Mouse (Mus musculus) lung, embryonic 14.5 days (tissue): ENCODE measurements at regions not wholly inside any gene's neighbourhood (a gene's known extent, or its start where the extent isn't known, plus 50 kb on each side); places are given as distances from the start of the nearest gene placed in this dataset.

Experiments
- ATAC-seq: fragments of 200-750 bp; cut with Nextera tagmentation; 2 replicates; pipeline ENCODE4 v1.8.0; 2017; ENCODE audit warnings: mild to moderate bottlenecking, moderate TSS enrichment, moderate library complexity; ENCODE audit not compliant: insufficient read depth
- DNase-seq: peaks from one replicate; pipeline ENCODE4 v3.0.0-alpha.2; 2015
- H3K27ac ChIP-seq: fragments of 300-500 bp; sonication (generic); 2 replicates; pipeline ENCODE4 v1.5.1; 2014; ENCODE audit warnings: low read depth, mild to moderate bottlenecking, moderate library complexity
- H3K27me3 ChIP-seq: fragments of 300-500 bp; sonication (generic); 2 replicates; pipeline ENCODE4 v1.6.1; 2014; ENCODE audit warnings: low read length, control low read depth; ENCODE audit not compliant: insufficient read depth
- H3K36me3 ChIP-seq: fragments of 300-500 bp; sonication (generic); 2 replicates; pipeline ENCODE4 v1.6.1; 2014; ENCODE audit warnings: control low read depth; ENCODE audit not compliant: insufficient read depth
- H3K4me1 ChIP-seq: fragments of 300-500 bp; sonication (generic); 2 replicates; pipeline ENCODE4 v1.6.1; 2014; ENCODE audit warnings: antibody characterized with exemption, control low read depth; ENCODE audit not compliant: insufficient read depth
- H3K4me2 ChIP-seq: fragments of 300-500 bp; sonication (generic); 2 replicates; pipeline ENCODE4 v1.6.1; 2014; ENCODE audit warnings: mild to moderate bottlenecking
- H3K4me3 ChIP-seq: fragments of 300-500 bp; sonication (generic); 2 replicates; pipeline ENCODE4 v1.5.1; 2014; ENCODE audit warnings: low read depth, low read length
- H3K9ac ChIP-seq: fragments of 300-500 bp; sonication (generic); 2 replicates; pipeline ENCODE4 v1.6.1; 2014
- H3K9me3 ChIP-seq: fragments of 300-500 bp; sonication (generic); 2 replicates; pipeline ENCODE4 v1.6.1; 2016; ENCODE audit warnings: low read depth, low read length, control low read depth
- CTCF ChIP-seq: IDR thresholded peaks from 2 replicates; pipeline ENCODE4 v1.5.1; 2016; ENCODE audit warnings: antibody characterized with exemption, low read depth
- WGBS: fragments of 180-500 bp; shearing (Covaris S2); extraction: QIAGEN DNeasy Blood & Tissue Kit; methylation state at CpG from one replicate; pipeline ENCODE4 v1.1.7; 2014; 5-methylcytosine and 5-hydroxymethylcytosine counted together

DNA sequence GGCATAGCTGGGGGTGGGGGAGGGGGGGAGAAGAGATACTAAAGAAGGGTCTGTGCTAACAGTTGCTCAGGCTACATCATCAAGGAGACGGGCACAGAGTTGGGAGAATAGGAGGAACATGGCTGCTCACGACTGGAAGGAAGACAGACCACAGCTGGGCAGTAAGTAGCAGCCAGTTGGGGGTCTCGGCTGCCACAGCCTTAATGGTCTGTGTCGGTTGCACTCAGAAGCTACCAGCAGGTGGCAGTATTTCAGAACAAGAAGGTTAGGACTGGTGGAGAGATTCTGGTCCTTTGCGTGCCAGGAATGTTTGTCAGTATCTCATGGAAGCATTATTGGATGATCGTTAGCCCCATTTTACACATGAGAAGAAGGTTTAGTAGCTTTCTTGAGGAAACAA lies 185.9 kb downstream of the Cyp26b1 start:
- Histone ChIP-seq H3K36me3 (no peaks in the 10 kb centered on the region), H3K9ac (no peak overlapping the region), H3K4me3 (no peak overlapping the region), H3K4me1 (no peaks in the 10 kb centered on the region), H3K9me3 (no peaks in the 10 kb centered on the region), H3K27me3 (no peaks in the 10 kb centered on the region; the same call in 1 of the 2 replicates), H3K4me2 (no peak overlapping the region), H3K27ac (no peak overlapping the region)
- TF ChIP-seq CTCF: peak; percentile 83
- 5% methylated on average over 6 of the region's 6 CpGs for WGBS
- DNase-seq: peak; percentile 91
- ATAC-seq: peak; percentile 69; the same call in 1 of the 2 replicates

GRCm38 (mm10) chr6:84404695-84405094 lies 189.0 kb downstream of the Cyp26b1 start:
- Histone ChIP-seq H3K4me2 (no peak overlapping the region), H3K9ac (no peak overlapping the region), H3K9me3 (no peaks in the 10 kb centered on the region), H3K27me3 (no peaks in the 10 kb centered on the region; the same call in 1 of the 2 replicates), H3K4me1 (no peaks in the 10 kb centered on the region), H3K36me3 (no peaks in the 10 kb centered on the region), H3K27ac (no peak overlapping the region), H3K4me3 (no peak overlapping the region)
- 59% methylated on average over 4 of the region's 4 CpGs for WGBS
- peak; percentile 43 for TF ChIP-seq CTCF
- peak; percentile 18 for DNase-seq
- no peak for ATAC-seq

- no peak overlapping the region for H3K4me3 ChIP-seq
- no peak overlapping the region for H3K27ac ChIP-seq
- no peak overlapping the region for H3K4me2 ChIP-seq
- no peaks in the 10 kb centered on the region for H3K36me3 ChIP-seq
- H3K4me1 ChIP-seq: no peaks in the 10 kb centered on the region
- WGBS: 51% methylated on average over 2 of the region's 2 CpGs
- no peaks in the 10 kb centered on the region for H3K27me3 ChIP-seq
- no peak overlapping the region for H3K9ac ChIP-seq
- ATAC-seq: no peak
- DNase-seq: no peak
- no peaks in the 10 kb centered on the region for H3K9me3 ChIP-seq
- no peak for TF ChIP-seq CTCF
Observed at GRCm38 (mm10) chr6:84402431-84402830, 191.3 kb downstream of the Cyp26b1 start.

GRCm38 (mm10) chr6:84394496-84395090 lies 199.1 kb downstream of the Cyp26b1 start:
- H3K4me2 ChIP-seq: no peak overlapping the region
- ATAC-seq (no peak), DNase-seq (no peak)
- no peaks in the 10 kb centered on the region for H3K27me3 ChIP-seq
- H3K4me3 ChIP-seq: no peak overlapping the region
- H3K9me3 ChIP-seq: no peaks in the 10 kb centered on the region
- no peaks in the 10 kb centered on the region for H3K4me1 ChIP-seq
- H3K36me3 ChIP-seq: no peaks in the 10 kb centered on the region
- 50% methylated on average over 6 of the region's 6 CpGs for WGBS
- no peak overlapping the region for H3K27ac ChIP-seq
- no peak for TF ChIP-seq CTCF
- no peak overlapping the region for H3K9ac ChIP-seq

DNA sequence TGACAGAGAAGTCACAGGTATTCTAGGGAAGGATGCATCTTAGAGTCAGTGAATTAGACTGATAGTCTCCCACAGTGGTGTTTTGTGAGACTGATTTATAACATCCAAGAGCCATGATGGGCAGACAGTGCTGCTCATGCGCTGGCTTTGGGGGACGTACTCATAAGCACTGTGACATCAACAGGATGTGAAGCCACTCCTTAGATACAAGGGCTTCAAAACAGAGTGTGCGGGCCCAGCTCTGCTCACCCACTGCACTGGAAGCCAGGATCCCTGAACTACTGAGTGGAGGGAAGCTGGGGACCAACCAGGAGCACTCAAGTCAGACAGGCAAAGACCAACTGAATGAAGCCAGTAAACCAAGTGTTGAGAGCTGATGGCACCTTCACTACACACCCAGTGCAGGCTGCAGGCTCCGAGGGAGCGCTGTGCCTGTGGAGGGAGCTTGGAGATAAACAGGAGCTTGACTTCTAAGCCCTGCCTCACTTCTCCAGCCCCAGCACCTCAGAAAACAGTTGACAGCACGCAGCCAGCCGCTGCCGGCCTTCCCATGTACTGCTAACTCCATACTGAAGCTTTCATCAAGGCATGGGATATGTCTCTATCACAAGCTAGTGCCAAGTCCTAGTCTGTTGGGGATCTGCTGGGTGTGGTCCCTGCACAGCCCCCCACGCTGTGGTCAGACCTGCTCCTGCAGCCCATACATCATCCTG lies 200.0 kb downstream of the Cyp26b1 start:
- Histone ChIP-seq H3K36me3 (no peaks in the 10 kb centered on the region), H3K27me3 (no peaks in the 10 kb centered on the region), H3K4me2 (no peak overlapping the region), H3K4me1 (no peaks in the 10 kb centered on the region), H3K9me3 (no peaks in the 10 kb centered on the region), H3K9ac (no peak overlapping the region), H3K4me3 (no peak overlapping the region), H3K27ac (no peak overlapping the region)
- WGBS: 34% methylated on average over 9 of the region's 9 CpGs
- TF ChIP-seq CTCF: no peak
- peak; percentile 93 for ATAC-seq
- DNase-seq: peak; percentile 73

GRCm38 (mm10) chr6:84392752-84393511 lies 200.8 kb downstream of the Cyp26b1 start:
- Histone ChIP-seq H3K4me1 (no peaks in the 10 kb centered on the region), H3K36me3 (no peaks in the 10 kb centered on the region), H3K4me2 (no peak overlapping the region), H3K4me3 (no peak overlapping the region), H3K27ac (no peak overlapping the region), H3K9ac (no peak overlapping the region), H3K9me3 (no peaks in the 10 kb centered on the region), H3K27me3 (no peaks in the 10 kb centered on the region)
- TF ChIP-seq CTCF: no peak
- ATAC-seq (no peak), DNase-seq (no peak)
- 77% methylated on average over 14 of the region's 14 CpGs for WGBS

DNA sequence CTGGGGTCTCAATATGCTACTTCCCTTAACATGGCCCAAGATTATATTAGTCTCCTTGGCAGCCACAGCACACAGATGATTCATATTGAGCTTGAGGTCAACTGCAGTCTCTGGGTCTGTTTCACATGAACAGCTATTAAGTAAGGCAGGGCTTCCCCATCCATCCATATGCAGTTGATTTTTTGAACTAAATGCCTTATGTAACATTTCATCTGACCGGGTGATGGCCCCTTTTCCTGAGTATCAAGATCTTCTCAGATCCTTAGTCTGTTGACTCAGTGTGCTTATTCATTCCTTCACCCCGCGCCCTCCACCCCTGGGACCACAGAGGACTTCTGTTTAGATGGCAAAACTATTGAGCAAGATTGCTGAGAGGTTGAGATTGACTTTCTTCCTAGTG lies 202.7 kb downstream of the Cyp26b1 start:
- WGBS: 81% methylated on average over 3 of the region's 3 CpGs
- no peak for TF ChIP-seq CTCF
- Histone ChIP-seq H3K4me2 (no peak overlapping the region), H3K36me3 (no peaks in the 10 kb centered on the region), H3K9ac (no peak overlapping the region), H3K4me1 (0 out of 2 replicates have a peak, but pooled peaks cover 3% of the 10 kb centered on the region), H3K27ac (no peak overlapping the region), H3K4me3 (no peak overlapping the region), H3K27me3 (no peaks in the 10 kb centered on the region), H3K9me3 (no peaks in the 10 kb centered on the region)
- no peak for ATAC-seq
- DNase-seq: no peak
